Mouse (Mus musculus) hindbrain, embryonic 14.5 days (tissue): ENCODE results near the gene Slc17a5. TPM values are rescaled to one million over a fixed set of nuclear protein-coding genes. Genes with fewer than 3 reads are reported as not detected.

ENCODE experiments used
- ATAC-seq: fragments of 200-750 bp; cut with Nextera tagmentation; 2 replicates; pipeline ENCODE4 v1.8.0; 2017; ENCODE audit warnings: moderate number of reproducible peaks, mild to moderate bottlenecking, moderate TSS enrichment, moderate library complexity; ENCODE audit not compliant: low FRiP score
- DNase-seq: peaks from one replicate; pipeline ENCODE4 v3.0.0-alpha.2; 2015; ENCODE audit warnings: low spot score
- H3K27ac ChIP-seq: fragments of 300-500 bp; sonication (generic); 2 replicates; pipeline ENCODE4 v1.5.1; 2014; ENCODE audit warnings: mild to moderate bottlenecking, moderate library complexity
- H3K27me3 ChIP-seq: fragments of 300-500 bp; sonication (generic); 2 replicates; pipeline ENCODE4 v1.6.1; 2014; ENCODE audit warnings: mild to moderate bottlenecking, low read length, mixed read lengths; ENCODE audit not compliant: control insufficient read depth, insufficient read depth
- H3K36me3 ChIP-seq: fragments of 300-500 bp; sonication (generic); replicated peaks from 2 replicates; pipeline ENCODE4 v1.6.1; 2014; ENCODE audit not compliant: control insufficient read depth, insufficient read depth
- H3K4me1 ChIP-seq: fragments of 300-500 bp; sonication (generic); replicated peaks from 2 replicates; pipeline ENCODE4 v1.6.1; 2014; ENCODE audit warnings: antibody characterized with exemption, low read length, mixed read lengths; ENCODE audit not compliant: control insufficient read depth, insufficient read depth
- H3K4me2 ChIP-seq: fragments of 300-500 bp; sonication (generic); replicated peaks from 2 replicates; pipeline ENCODE4 v1.6.1; 2014; ENCODE audit warnings: mild to moderate bottlenecking, moderate library complexity
- H3K4me3 ChIP-seq: fragments of 300-500 bp; sonication (generic); replicated peaks from 2 replicates; pipeline ENCODE4 v1.5.1; 2014; ENCODE audit warnings: mild to moderate bottlenecking, low read length
- H3K9ac ChIP-seq: fragments of 300-500 bp; sonication (generic); 2 replicates; pipeline ENCODE4 v1.6.1; 2014
- H3K9me3 ChIP-seq: fragments of 300-500 bp; sonication (generic); 2 replicates; pipeline ENCODE4 v1.6.1; 2016; ENCODE audit warnings: low read length; ENCODE audit not compliant: control insufficient read depth
- WGBS: fragments of 180-500 bp; shearing (Covaris S2); extraction: QIAGEN DNeasy Blood & Tissue Kit; methylation state at CpG from one replicate; pipeline ENCODE4 v1.1.7; 2014; 5-methylcytosine and 5-hydroxymethylcytosine counted together
- polyA plus RNA-seq: library from polyadenylated mRNA; unstranded; fragments of >200 nt; fragmentation: Nextera tagmentation; extraction: Ambion mirVana; gene quantifications from 2 replicates; pipeline ENCODE4 v1.2.1, GENCODE M21; 2014

Gene Slc17a5
- polyA plus RNA-seq, 1 experiment from 2014 or later: 16.7 TPM

DNA sequence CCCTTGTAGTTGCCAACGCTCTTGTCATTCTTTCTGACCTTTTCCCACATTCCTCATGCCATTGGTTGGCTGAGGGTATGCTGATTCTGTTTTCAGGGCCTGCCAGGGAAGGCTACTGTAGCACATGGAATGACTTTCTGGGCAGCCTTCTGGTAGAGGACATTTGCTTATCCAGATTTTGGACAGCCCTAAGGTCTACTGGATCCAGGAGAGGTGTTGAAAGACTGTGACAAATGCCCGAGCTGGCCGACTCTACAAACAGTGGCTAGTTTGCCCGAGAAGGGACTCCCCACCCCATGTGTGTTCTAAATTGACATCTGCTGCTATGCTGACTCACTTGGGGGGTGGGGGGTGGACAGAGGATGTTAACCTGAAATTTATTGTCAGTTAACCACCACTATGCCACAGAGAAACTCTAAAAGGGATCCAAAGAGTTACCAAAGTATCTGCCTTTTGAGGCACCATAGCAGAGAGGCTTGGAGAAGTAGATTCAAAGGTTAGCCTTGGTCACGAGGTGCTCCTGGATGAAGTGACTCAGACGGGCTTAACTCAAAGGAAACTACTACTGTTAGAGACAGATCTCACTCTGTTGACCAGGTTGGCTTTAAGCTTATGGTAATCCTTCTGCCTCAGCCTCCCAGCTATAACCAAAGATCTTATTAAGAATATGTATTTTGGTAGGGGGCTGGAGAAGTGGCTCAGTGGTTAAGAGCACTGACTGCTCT, 73.9 kb downstream of the Slc17a5 start:
- H3K9me3 ChIP-seq: no peaks in the 10 kb centered on the region
- H3K4me3 ChIP-seq: no peak overlapping the region
- no peaks in the 10 kb centered on the region for H3K36me3 ChIP-seq
- H3K9ac ChIP-seq: no peak overlapping the region
- no peaks in the 10 kb centered on the region for H3K27me3 ChIP-seq
- WGBS: 87% methylated on average over 6 of the region's 6 CpGs
- no peak for DNase-seq
- H3K27ac ChIP-seq: no peak overlapping the region
- no peak overlapping the region for H3K4me2 ChIP-seq
- no peak for ATAC-seq
- no peaks in the 10 kb centered on the region for H3K4me1 ChIP-seq

DNA sequence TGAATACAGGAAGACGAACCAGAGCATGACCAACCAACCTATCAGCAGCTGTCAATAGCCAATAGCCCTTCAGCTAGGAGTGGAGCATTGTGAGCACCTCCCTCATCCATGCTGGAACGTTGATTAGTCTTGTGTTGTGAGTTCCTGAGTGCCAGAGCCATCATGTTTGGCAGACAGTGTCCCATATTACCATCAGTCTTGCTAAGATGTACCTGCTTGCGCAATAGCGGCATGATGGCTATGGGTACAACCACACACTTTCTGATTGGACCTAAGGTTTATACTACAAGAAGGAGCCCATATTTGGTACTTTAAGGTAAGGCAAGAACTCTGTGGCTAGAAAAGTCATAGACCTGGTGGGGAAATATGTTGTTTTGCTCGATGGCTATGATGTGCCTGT, 76.1 kb downstream of the Slc17a5 start:
- Histone ChIP-seq H3K4me1 (no peaks in the 10 kb centered on the region), H3K27me3 (no peaks in the 10 kb centered on the region), H3K9ac (no peak overlapping the region), H3K4me2 (no peak overlapping the region), H3K36me3 (no peaks in the 10 kb centered on the region), H3K9me3 (no peaks in the 10 kb centered on the region), H3K4me3 (no peak overlapping the region), H3K27ac (no peak overlapping the region)
- DNase-seq: no peak
- WGBS: 96% methylated on average over 5 of the region's 5 CpGs
- no peak for ATAC-seq

DNA sequence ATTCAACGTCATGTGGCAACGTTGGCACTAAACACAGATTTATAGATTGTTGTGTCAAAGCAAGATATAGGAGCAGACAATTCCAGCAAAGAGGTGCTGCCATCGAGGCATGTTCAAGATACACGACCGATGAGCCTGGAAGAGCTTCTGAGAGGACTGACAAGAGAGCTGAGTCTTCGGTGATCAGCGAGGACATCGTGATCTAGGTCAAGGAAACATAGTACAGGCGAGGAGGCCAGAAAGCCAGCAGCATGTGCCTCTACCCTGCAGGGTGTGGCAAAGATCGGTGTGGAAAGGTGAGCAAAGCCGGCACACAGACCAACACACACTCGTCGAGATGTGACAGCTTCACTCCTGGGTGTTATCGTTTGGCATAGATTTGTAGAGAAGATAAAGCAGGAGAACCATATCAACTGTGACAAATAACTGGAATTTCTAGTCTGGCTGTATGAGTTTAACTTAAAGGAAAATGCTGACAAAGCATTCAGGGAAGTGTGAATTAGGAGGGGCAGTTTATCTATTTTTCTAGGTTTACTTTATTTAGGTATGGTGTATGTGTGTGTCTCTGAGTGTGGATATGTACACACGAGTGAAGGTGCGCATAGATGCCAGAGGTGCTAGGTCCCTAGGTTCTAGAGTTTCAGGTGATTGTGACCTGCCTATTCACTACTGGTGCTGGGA, 79.6 kb downstream of the Slc17a5 start:
- ATAC-seq: no peak
- Histone ChIP-seq H3K27me3 (no peaks in the 10 kb centered on the region), H3K9ac (no peak overlapping the region), H3K4me1 (peaks cover 13% of the 10 kb centered on the region), H3K27ac (no peak overlapping the region), H3K36me3 (no peaks in the 10 kb centered on the region), H3K4me2 (no peak overlapping the region), H3K9me3 (no peaks in the 10 kb centered on the region), H3K4me3 (no peak overlapping the region)
- 92% methylated on average over 16 of the region's 16 CpGs for WGBS
- DNase-seq: no peak

DNA sequence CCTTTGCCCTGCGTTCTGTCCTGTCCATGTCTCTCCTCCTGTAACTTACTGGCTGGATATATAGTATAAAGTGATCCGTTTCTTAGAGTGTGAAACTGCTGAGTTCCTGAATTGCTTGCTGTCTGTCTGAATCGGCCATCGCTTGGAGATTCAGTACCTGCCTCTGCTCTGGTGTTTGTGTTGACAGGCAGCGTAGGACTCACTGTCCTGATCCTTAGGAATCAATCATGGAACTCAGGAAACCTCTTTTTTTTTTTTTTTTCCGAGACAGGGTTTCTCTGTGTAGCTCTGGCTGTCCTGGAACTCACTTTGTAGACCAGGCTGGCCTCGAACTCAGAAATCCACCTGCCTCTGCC, 81.1 kb downstream of the Slc17a5 start:
- ATAC-seq (no peak), DNase-seq (no peak)
- no peaks in the 10 kb centered on the region for H3K27me3 ChIP-seq
- H3K4me3 ChIP-seq: no peak overlapping the region
- no peak overlapping the region for H3K27ac ChIP-seq
- WGBS: 82% methylated on average over 7 of the region's 7 CpGs
- H3K9ac ChIP-seq: no peak overlapping the region
- H3K4me2 ChIP-seq: no peak overlapping the region
- no peaks in the 10 kb centered on the region for H3K36me3 ChIP-seq
- no peaks in the 10 kb centered on the region for H3K9me3 ChIP-seq
- peaks cover 25% of the 10 kb centered on the region for H3K4me1 ChIP-seq

DNA sequence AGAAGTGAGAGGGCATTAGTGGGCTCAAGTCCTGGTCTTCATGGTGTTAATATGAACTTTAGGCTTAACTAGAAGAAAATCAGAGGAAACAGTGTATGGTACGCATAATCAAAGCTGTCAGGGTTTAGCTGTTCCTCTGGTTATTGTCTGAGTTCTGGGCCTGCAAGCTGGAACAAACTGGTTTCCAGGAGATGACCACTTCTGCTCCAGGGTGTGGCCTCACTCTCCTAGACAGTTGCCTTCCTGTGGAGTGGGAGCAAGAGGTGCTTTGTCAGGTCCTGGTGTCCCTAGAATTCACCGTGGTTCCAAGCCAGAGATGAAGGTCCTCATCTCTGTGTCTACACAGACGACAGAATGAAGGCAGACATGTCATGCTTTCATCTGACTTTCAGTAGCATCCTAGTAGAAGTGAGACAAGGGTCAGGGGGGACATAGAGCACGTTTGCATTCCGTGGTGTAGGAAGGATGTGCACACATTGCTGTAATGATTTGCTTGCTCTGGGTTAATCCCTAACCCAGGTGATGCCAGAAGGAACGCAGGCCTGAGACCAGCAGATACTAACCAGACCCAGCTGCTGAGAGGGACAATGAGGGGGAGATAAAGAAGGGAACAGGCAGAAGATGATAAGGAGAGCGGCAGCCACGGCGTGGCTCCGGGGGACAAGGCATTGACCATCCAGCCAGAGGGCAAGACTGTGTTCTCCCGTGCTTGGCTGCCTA, 81.7 kb downstream of the Slc17a5 start:
- Histone ChIP-seq H3K4me2 (no peak overlapping the region), H3K36me3 (no peaks in the 10 kb centered on the region), H3K4me1 (peaks cover 25% of the 10 kb centered on the region), H3K4me3 (no peak overlapping the region), H3K9me3 (no peaks in the 10 kb centered on the region), H3K9ac (no peak overlapping the region), H3K27ac (no peak overlapping the region), H3K27me3 (no peaks in the 10 kb centered on the region)
- WGBS: 69% methylated on average over 11 of the region's 11 CpGs
- DNase-seq: no peak
- ATAC-seq: no peak

DNA sequence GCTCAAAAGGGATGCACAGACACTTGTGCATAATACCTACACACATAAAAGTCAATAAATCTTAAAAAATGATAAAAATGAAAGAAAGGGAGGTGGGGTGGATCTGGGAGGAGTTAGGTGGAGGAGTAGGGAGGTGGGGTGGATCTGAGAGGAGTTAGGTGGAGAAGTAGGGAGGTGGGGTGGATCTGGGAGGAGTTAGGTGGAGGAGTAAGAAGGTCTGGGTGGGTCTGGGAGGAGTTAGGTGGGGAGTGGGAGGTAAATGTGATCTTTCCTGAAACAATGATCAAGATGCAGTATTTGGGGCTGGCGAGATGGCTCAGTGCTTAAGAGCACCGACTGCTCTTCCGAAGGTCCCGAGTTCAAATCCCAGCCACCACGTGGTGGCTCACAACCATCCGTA, 82.6 kb downstream of the Slc17a5 start:
- ATAC-seq: no peak
- Histone ChIP-seq H3K9me3 (no peaks in the 10 kb centered on the region), H3K27me3 (no peaks in the 10 kb centered on the region), H3K4me3 (no peak overlapping the region), H3K27ac (no peak overlapping the region), H3K4me2 (peak overlapping the region; percentile 47), H3K36me3 (no peaks in the 10 kb centered on the region), H3K4me1 (peaks cover 25% of the 10 kb centered on the region), H3K9ac (no peak overlapping the region)
- 94% methylated on average over 6 of the region's 6 CpGs for WGBS
- no peak for DNase-seq

DNA sequence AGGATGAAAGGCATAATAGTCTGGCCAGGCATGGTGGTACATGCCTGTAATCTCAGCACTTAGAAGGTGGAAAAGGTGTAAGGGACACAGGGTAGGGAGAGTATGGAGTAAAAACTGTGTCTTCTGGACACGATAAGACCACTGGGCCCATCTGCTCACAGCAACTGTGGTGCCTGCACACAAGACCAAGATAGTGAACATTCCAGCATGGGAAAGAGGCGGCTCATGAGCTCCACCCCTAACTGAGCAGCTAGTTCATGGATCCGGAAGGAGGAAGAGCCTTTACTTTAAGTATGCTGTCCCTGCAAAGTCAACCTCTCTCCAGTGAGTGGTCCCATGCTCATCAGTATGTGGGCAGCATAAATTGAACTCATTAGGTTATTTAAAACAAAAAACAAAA, 83.2 kb downstream of the Slc17a5 start:
- H3K4me3 ChIP-seq: peak overlapping the region; percentile 19; the same call in 1 of the 2 replicates
- peak overlapping the region; percentile 91; the same call in 1 of the 2 replicates for H3K27ac ChIP-seq
- no peaks in the 10 kb centered on the region for H3K9me3 ChIP-seq
- peak overlapping the region; percentile 47 for H3K4me2 ChIP-seq
- WGBS: 70% methylated on average over 3 of the region's 3 CpGs
- no peaks in the 10 kb centered on the region for H3K36me3 ChIP-seq
- no peaks in the 10 kb centered on the region for H3K27me3 ChIP-seq
- H3K4me1 ChIP-seq: peaks cover 25% of the 10 kb centered on the region
- ATAC-seq (no peak), DNase-seq (no peak)
- no peak overlapping the region for H3K9ac ChIP-seq

DNA sequence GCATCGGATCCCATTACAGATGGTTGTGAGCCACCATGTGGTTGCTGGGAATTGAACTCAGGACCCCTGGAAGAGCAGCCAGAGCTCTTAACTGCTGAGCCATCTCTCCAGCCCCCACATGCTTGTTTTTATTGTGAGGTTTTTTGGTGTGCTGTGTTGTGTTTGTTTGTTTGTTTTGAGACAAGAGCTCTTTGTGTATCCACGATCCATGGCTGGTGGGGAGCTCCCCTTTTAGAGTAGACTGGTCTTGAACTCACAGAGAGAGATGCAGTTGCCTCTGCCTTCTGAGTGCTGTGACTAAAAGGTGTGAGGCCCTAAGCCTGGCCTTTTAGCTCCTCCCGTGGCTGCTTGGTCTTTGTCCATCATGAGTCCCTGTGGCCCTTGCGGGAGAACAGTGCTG, 83.7 kb downstream of the Slc17a5 start:
- 63% methylated on average over 4 of the region's 4 CpGs for WGBS
- H3K36me3 ChIP-seq: no peaks in the 10 kb centered on the region
- peak overlapping the region; percentile 47 for H3K4me2 ChIP-seq
- peak overlapping the region; percentile 19 for H3K4me3 ChIP-seq
- no peaks in the 10 kb centered on the region for H3K9me3 ChIP-seq
- peak overlapping the region; percentile 35 for H3K9ac ChIP-seq
- DNase-seq (peak; percentile 27), ATAC-seq (no peak)
- H3K27me3 ChIP-seq: no peaks in the 10 kb centered on the region
- H3K4me1 ChIP-seq: peaks cover 25% of the 10 kb centered on the region
- H3K27ac ChIP-seq: peak overlapping the region; percentile 91

DNA sequence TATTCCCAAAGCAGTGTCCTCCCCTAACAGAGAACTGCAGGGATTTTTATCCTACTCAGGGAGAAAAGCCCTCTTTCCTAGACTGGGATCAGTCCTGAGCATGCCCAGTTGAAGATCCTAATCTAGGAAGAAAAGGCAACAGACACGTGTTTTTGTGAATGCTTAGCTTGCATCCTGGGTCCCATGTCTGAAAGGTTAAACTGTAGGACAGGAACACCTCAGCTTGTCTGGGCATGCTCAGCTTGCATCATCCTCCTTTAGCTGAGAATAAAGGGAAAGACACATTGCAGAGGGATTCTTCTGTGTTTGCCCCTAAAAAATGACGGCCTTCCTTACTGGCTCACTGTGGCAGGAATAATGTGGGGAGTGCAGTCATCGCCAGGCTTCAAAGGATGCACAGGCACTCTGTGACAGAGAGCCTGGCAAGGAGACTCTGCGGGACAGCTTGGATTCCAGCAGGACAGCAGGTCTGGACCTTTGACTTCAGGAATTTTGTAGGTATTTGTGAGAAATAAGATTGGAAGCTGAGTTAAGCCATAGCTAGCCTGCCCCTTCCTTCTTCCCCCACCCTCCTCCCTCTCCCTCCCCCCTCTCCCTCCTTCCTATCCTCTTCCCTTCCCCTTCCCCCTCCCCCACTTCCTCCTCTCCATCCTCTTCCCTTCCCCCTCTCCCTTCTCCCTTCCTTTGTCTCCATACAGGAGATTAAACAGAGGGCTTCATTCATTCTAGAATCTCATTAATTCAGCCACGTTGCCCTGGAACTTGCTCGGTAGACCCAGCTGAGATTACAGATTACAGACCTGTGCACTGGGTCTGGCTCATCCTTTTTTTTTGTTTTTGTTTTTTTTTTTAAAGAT, 84.4 kb downstream of the Slc17a5 start:
- 3% methylated on average over 6 of the region's 6 CpGs for WGBS
- peak; percentile 78 for ATAC-seq
- Histone ChIP-seq H3K4me1 (peaks cover 25% of the 10 kb centered on the region), H3K27me3 (no peaks in the 10 kb centered on the region), H3K27ac (peak overlapping the region; percentile 91), H3K36me3 (no peaks in the 10 kb centered on the region), H3K9me3 (no peaks in the 10 kb centered on the region), H3K4me2 (peak overlapping the region; percentile 47), H3K4me3 (peak overlapping the region; percentile 19), H3K9ac (peak overlapping the region; percentile 35)
- DNase-seq: peak; percentile 64
